Mouse (Mus musculus) myocyte (in vitro differentiated cells): ENCODE measurements at regions not wholly inside any gene's neighbourhood (a gene's known extent, or its start where the extent isn't known, plus 50 kb on each side); places are given as distances from the start of the nearest gene placed in this dataset.
A peak's percentile ranks its signal among the peaks of the same experiment; 100 is the strongest.

Experiments used
- H3K27me3 ChIP-seq: one replicate; pipeline ENCODE4 v1.6.1; 2011; ENCODE audit not compliant: control insufficient read depth, insufficient read depth, insufficient read length
- H3K36me3 ChIP-seq: one replicate; pipeline ENCODE4 v1.6.1; 2011; ENCODE audit not compliant: control insufficient read depth, insufficient read depth
- H3K4me2 ChIP-seq: one replicate; pipeline ENCODE4 v1.6.1; 2011; ENCODE audit warnings: low read depth, control low read depth
- H3K4me3 ChIP-seq: one replicate; pipeline ENCODE4 v1.5.1; 2011; ENCODE audit warnings: mild to moderate bottlenecking, control low read depth, moderate library complexity
- H3K79me2 ChIP-seq: one replicate; pipeline ENCODE4 v1.6.1; 2011; ENCODE audit not compliant: control insufficient read depth, insufficient read depth
- H3ac ChIP-seq: one replicate; pipeline ENCODE4 v1.6.1; 2011; ENCODE audit not compliant: control insufficient read depth, insufficient read length
- CEBPB ChIP-seq: IDR thresholded peaks from 2 replicates; pipeline ENCODE4 v1.6.1; 2011; ENCODE audit warnings: mild to moderate bottlenecking, moderate library complexity; ENCODE audit not compliant: poor library complexity, insufficient read depth, severe bottlenecking
- E2F4 ChIP-seq: IDR thresholded peaks from one replicate; pipeline ENCODE4 v1.6.1; 2011; ENCODE audit warnings: mild to moderate bottlenecking, control low read depth, moderate library complexity; ENCODE audit not compliant: insufficient read depth
- MAX ChIP-seq: IDR thresholded peaks from one replicate; pipeline ENCODE4 v1.6.1; 2011; ENCODE audit warnings: low read depth, mild to moderate bottlenecking, control low read depth
- MYOD1 ChIP-seq, 3 experiments: IDR thresholded peaks; one replicate each; pipeline ENCODE4 v1.6.1; 2011; ENCODE audit warnings: control low read depth in 2 of 3, low read depth in 2 of 3, mild to moderate bottlenecking in 2 of 3, moderate library complexity in 1 of 3; ENCODE audit not compliant: insufficient read length in 2 of 3, control insufficient read depth in 1 of 3
- MYOG ChIP-seq, 3 experiments: IDR thresholded peaks; one replicate each; pipeline ENCODE4 v1.6.1; 2011; ENCODE audit warnings: control low read depth in 2 of 3, low read depth in 2 of 3, mild to moderate bottlenecking in 2 of 3; ENCODE audit not compliant: insufficient read length in 2 of 3, control insufficient read depth in 1 of 3, insufficient read depth in 1 of 3
- POLR2A ChIP-seq: IDR thresholded peaks from one replicate; pipeline ENCODE4 v1.6.1; 2011; ENCODE audit warnings: low read depth, mild to moderate bottlenecking, control low read depth, moderate library complexity; ENCODE audit not compliant: insufficient read length
- POLR2AphosphoS2 ChIP-seq: IDR thresholded peaks from one replicate; pipeline ENCODE4 v1.6.1; 2011; ENCODE audit warnings: low read depth, control low read depth; ENCODE audit not compliant: insufficient read length
- REST ChIP-seq: IDR thresholded peaks from one replicate; pipeline ENCODE4 v1.6.1; 2011; ENCODE audit warnings: mild to moderate bottlenecking, control low read depth, moderate library complexity; ENCODE audit not compliant: insufficient read depth, insufficient read length
- SRF ChIP-seq: IDR thresholded peaks from one replicate; pipeline ENCODE4 v1.6.1; 2011; ENCODE audit warnings: low read depth; ENCODE audit not compliant: control insufficient read depth, insufficient read length
- TCF12 ChIP-seq: IDR thresholded peaks from one replicate; pipeline ENCODE4 v1.6.1; 2011; ENCODE audit warnings: mild to moderate bottlenecking, control low read depth; ENCODE audit not compliant: poor library complexity, insufficient read depth, severe bottlenecking
- TCF3 ChIP-seq: IDR thresholded peaks from one replicate; pipeline ENCODE4 v1.6.1; 2011; ENCODE audit warnings: low read depth, control low read depth; ENCODE audit not compliant: insufficient read length
- USF1 ChIP-seq: IDR thresholded peaks from one replicate; pipeline ENCODE4 v1.6.1; 2011; ENCODE audit warnings: low read depth, mild to moderate bottlenecking, control low read depth, moderate library complexity

DNA sequence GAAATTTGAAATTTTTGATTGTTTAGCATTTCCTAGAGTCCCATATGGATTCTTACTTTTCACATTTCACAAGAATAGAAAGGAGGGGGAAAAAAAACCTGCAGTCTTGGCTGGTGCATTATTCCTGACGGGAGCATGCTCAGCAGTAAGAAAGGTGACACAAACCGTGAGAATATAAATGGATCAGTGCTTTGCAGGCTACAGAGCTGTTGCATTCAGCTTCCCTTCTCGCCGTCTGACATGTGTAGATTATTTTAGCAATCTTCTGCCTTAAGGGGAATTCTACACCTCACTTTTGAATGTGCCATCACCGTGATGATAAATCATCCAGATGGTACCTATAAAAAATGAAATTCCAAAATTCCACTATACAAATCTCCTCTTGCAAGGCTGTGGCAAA is 55.3 kb downstream of the Crygf start:
- Histone ChIP-seq H3K79me2 (no peaks in the 10 kb centered on the region), H3ac (no peak overlapping the region), H3K4me2 (no peak overlapping the region), H3K4me3 (no peak overlapping the region), H3K27me3 (no peaks in the 10 kb centered on the region), H3K36me3 (no peaks in the 10 kb centered on the region)
- TF ChIP-seq SRF, result no peak
- TF ChIP-seq POLR2A, result no peak
- no peak for TF ChIP-seq POLR2AphosphoS2
- TF ChIP-seq TCF12, result no peak
- no peak for TF ChIP-seq E2F4
- no peak for TF ChIP-seq REST
- no peak for TF ChIP-seq CEBPB
- TF ChIP-seq TCF3, result no peak
- TF ChIP-seq MYOG (IDR thresholded peaks at IDR 0.05; ENCODE audit: control insufficient read depth in 1 of 3, insufficient read depth in 1 of 3, insufficient read length in 2 of 3, low read depth in 2 of 3), result no peak
- no peak for TF ChIP-seq MYOD1 (IDR thresholded peaks at IDR 0.05; ENCODE audit: control insufficient read depth in 1 of 3, insufficient read length in 2 of 3, low read depth in 2 of 3)
- TF ChIP-seq MAX, result no peak

DNA sequence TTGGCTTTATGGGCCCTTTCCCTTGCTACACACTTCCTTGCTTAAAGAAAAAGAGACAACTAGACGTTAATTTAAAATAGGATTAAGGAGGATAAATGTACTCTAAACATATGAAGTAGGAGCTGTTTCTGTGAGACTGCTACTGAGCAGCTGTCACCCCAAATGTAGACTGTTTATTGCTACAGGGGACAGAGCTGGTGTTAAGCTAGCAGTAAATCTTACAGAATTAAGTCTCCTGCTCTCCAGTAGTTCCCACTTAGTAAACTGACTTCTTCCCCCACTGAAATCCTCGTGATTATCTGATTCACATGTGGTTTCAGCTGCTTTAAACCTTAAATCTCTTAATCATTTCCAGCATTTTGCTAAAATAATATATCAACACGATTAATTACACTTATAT is 74.1 kb downstream of the Crygf start:
- no peak for TF ChIP-seq CEBPB
- TF ChIP-seq USF1, result no peak
- TF ChIP-seq REST, result no peak
- TF ChIP-seq POLR2AphosphoS2, result no peak
- no peak for TF ChIP-seq E2F4
- TF ChIP-seq MYOD1 (IDR thresholded peaks at IDR 0.05; ENCODE audit: control insufficient read depth in 1 of 3, insufficient read length in 2 of 3, low read depth in 2 of 3), result no peak
- TF ChIP-seq SRF, result no peak
- no peak for TF ChIP-seq TCF12
- TF ChIP-seq MYOG (IDR thresholded peaks at IDR 0.05; ENCODE audit: control insufficient read depth in 1 of 3, insufficient read depth in 1 of 3, insufficient read length in 2 of 3, low read depth in 2 of 3), result no peak
- TF ChIP-seq POLR2A, result no peak
- no peak for TF ChIP-seq TCF3
- TF ChIP-seq MAX, result no peak
- Histone ChIP-seq H3K4me2 (no peak overlapping the region), H3K36me3 (no peaks in the 10 kb centered on the region), H3K79me2 (no peaks in the 10 kb centered on the region), H3K27me3 (no peaks in the 10 kb centered on the region), H3K4me3 (no peak overlapping the region), H3ac (no peak overlapping the region)

DNA sequence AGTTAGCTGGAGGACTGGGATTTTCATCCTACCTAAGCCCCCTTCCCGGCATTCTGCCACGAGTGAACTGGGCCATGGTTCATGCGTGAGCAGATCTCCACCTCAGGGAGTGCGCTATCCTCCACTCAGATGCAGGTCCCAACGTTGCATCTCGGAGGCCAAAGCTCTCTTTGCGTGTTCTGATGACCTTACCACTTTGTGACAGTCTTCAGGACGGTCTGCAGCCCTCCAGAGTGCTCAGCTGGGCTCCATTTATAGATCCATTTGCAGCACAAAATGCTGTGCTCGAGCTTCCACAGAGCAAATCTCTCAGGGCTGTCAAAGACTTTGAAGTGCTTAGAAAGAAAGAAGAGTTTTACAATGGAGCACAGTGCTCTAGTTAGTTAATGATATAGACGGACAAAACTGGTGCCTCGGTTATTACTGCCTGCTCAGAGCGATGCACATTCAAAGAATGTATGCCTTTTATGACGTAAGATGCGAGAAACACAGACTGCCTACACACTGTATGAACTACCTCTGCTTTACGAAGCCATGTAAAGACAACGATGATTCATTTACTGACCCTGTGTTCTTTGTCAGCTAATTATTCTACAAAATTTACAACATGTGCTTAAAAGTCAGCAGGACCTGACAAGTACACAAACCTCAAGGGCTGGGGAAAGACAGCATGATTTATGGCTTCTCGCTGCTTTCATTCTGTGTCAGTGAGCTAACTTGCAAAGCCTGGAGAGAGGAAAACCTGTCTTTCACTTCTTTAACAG is 77.8 kb downstream of the Crygf start:
- Histone ChIP-seq H3K36me3 (no peaks in the 10 kb centered on the region), H3ac (no peak overlapping the region), H3K27me3 (no peaks in the 10 kb centered on the region), H3K4me3 (no peak overlapping the region), H3K4me2 (peak overlapping the region; percentile 59), H3K79me2 (no peaks in the 10 kb centered on the region)
- TF ChIP-seq CEBPB (0 out of 2 replicates have a peak, but pooled peaks have one; percentile 11), MAX (no peak), USF1 (no peak), POLR2A (no peak), E2F4 (no peak), POLR2AphosphoS2 (no peak), SRF (no peak)
